Mouse (Mus musculus) intestine, postnatal 0 days (tissue): ENCODE measurements at regions not wholly inside any gene's neighbourhood (a gene's known extent, or its start where the extent isn't known, plus 50 kb on each side); places are given as distances from the start of the nearest gene placed in this dataset.

Experiments
- ATAC-seq: fragments of 200-750 bp; cut with Nextera tagmentation; 2 replicates; pipeline ENCODE4 v1.8.0; 2017; ENCODE audit warnings: mild to moderate bottlenecking, moderate TSS enrichment, moderate library complexity
- H3K27ac ChIP-seq: fragments of 300-500 bp; sonication (generic); 2 replicates; pipeline ENCODE4 v1.5.1; 2014; ENCODE audit warnings: mild to moderate bottlenecking, low read depth, low read length, moderate library complexity
- H3K27me3 ChIP-seq: fragments of 300-500 bp; sonication (generic); replicated peaks from 2 replicates; pipeline ENCODE4 v1.6.1; 2014; ENCODE audit warnings: low read length, mixed read lengths; ENCODE audit not compliant: control insufficient read depth, insufficient read depth
- H3K36me3 ChIP-seq: fragments of 300-500 bp; sonication (generic); 2 replicates; pipeline ENCODE4 v1.6.1; 2014; ENCODE audit warnings: mild to moderate bottlenecking, moderate library complexity; ENCODE audit not compliant: control insufficient read depth, insufficient read depth
- H3K4me1 ChIP-seq: fragments of 300-500 bp; sonication (generic); replicated peaks from 2 replicates; pipeline ENCODE4 v1.6.1; 2014; ENCODE audit warnings: antibody characterized with exemption, low read length, mixed read lengths; ENCODE audit not compliant: control insufficient read depth, insufficient read depth
- H3K4me2 ChIP-seq: fragments of 300-500 bp; sonication (generic); replicated peaks from 2 replicates; pipeline ENCODE4 v1.6.1; 2014; ENCODE audit warnings: low read depth, mild to moderate bottlenecking, moderate library complexity
- H3K4me3 ChIP-seq: fragments of 300-500 bp; sonication (generic); 2 replicates; pipeline ENCODE4 v1.5.1; 2014; ENCODE audit warnings: low read depth, low read length
- H3K9ac ChIP-seq: fragments of 300-500 bp; sonication (generic); 2 replicates; pipeline ENCODE4 v1.6.1; 2014; ENCODE audit warnings: mild to moderate bottlenecking, low read depth, low read length
- H3K9me3 ChIP-seq: fragments of 300-500 bp; sonication (generic); 2 replicates; pipeline ENCODE4 v1.6.1; 2016; ENCODE audit warnings: mixed run types; ENCODE audit not compliant: control insufficient read depth
- CTCF ChIP-seq: sonication (generic); IDR thresholded peaks from 2 replicates; pipeline ENCODE4 v1.5.1; 2016; ENCODE audit warnings: low read depth, mild to moderate bottlenecking, control low read depth, antibody characterized with exemption, moderate library complexity
- WGBS: fragments of 180-500 bp; shearing (Covaris S2); extraction: QIAGEN DNeasy Blood & Tissue Kit; methylation state at CpG from one replicate; pipeline ENCODE4 v1.1.7; 2014; 5-methylcytosine and 5-hydroxymethylcytosine counted together

DNA sequence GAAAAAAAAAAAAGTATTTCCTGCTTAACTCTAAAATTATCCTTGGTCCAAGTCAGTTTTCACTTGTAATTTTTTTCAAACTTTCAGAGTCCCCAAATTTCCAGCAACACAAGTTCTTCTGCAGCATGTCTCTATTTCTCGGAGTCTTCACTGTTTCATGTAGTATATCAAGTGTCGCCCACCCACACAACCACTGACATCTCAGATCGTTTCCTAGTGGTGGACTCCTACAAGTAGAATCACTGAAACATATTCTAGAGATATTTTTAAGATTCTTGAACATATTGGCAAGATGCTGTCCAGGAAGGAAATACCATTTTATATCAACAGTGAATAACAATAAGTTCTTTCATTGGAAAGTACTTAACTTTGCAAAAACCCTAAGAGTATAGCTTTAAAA is 89.1 kb upstream of the Robo2 start:
- WGBS: 76% methylated on average over 3 of the region's 3 CpGs
- no peak for TF ChIP-seq CTCF
- no peak overlapping the region for H3K4me2 ChIP-seq
- H3K9ac ChIP-seq: no peak overlapping the region
- H3K27ac ChIP-seq: no peak overlapping the region
- no peak for ATAC-seq
- no peaks in the 10 kb centered on the region for H3K4me1 ChIP-seq
- H3K27me3 ChIP-seq: no peaks in the 10 kb centered on the region
- no peaks in the 10 kb centered on the region for H3K36me3 ChIP-seq
- H3K9me3 ChIP-seq: no peaks in the 10 kb centered on the region
- H3K4me3 ChIP-seq: no peak overlapping the region

DNA sequence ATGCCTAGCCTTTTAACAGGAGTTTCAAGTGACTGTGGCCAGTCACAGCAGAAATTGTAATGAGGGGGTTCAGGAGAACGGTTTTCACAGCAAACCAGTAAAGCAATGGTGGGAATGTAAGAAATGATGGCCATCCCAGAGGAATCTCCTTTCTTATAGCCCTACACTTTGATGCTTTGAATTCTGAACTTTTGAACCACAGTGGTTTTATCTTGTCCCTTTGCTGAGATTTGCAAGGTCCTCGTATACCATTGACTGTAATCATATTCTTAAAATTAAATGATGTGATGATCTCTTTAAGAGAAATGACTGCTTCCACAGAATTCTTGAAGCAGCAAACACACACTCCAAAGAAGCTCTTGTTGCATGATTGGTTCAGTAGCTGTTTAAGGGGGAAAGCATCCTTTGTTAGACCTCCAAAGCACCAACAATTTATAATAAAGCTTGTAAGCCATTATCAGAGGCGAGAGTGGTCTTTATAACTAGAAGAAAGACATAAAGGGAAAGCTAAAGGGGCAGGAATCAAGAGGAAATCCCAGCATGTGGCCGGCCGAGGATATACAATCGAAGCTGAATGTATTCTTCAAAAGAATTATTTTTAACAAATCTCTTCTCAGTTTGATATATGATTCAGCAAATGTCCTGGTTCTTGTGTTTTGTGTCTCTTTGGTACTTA is 56.3 kb upstream of the Robo2 start:
- H3K4me3 ChIP-seq: no peak overlapping the region
- H3K36me3 ChIP-seq: no peaks in the 10 kb centered on the region
- no peak overlapping the region for H3K4me2 ChIP-seq
- H3K4me1 ChIP-seq: no peaks in the 10 kb centered on the region
- H3K9me3 ChIP-seq: no peaks in the 10 kb centered on the region
- H3K9ac ChIP-seq: no peak overlapping the region
- H3K27me3 ChIP-seq: no peaks in the 10 kb centered on the region
- WGBS: 75% methylated on average over 6 of the region's 6 CpGs
- no peak overlapping the region for H3K27ac ChIP-seq
- TF ChIP-seq CTCF: no peak
- no peak for ATAC-seq

DNA sequence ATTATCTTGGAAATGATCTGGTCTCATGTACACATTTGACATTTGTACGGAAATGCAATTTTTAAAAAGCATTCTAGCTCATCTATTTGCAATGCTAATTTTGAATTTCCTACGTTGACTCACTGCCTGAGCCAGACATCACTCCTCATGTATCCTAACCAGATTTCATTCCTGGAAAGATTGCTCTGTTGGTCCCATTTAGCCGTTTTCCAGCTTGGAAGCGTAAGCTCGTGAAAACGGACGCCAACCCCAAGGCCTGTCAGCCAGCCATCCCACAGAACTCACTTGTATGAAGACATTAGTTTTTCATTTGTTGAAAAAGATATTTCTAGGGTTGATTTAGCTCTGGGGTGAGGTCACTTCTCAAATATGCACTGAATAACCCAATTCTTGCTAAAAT is 55.5 kb upstream of the Robo2 start:
- H3K36me3 ChIP-seq: no peaks in the 10 kb centered on the region
- H3K9me3 ChIP-seq: no peaks in the 10 kb centered on the region
- no peak for TF ChIP-seq CTCF
- H3K4me1 ChIP-seq: no peaks in the 10 kb centered on the region
- no peak overlapping the region for H3K4me3 ChIP-seq
- no peak for ATAC-seq
- H3K27me3 ChIP-seq: no peaks in the 10 kb centered on the region
- WGBS: 80% methylated on average over 7 of the region's 7 CpGs
- H3K9ac ChIP-seq: no peak overlapping the region
- no peak overlapping the region for H3K4me2 ChIP-seq
- H3K27ac ChIP-seq: no peak overlapping the region

DNA sequence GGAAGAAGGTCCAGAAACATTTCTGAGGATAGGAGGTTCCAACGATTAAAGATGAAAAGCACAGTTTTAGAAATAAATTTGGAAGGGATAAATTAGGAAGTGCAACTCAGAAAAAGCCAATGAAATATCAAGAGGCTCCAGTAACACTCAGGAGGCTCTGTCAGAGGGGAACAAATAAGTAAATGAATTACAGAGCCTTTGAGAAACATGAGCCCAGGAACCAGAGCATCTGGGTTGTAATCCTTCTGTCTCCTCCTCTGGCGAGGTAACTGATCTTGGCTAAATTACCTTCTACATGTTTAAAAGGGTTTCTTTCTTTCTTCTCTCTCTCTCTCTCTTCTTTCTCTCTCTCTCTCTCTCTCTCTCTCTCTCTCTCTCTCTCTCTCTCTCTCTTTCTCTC is 53.2 kb upstream of the Robo2 start:
- no peak overlapping the region for H3K27ac ChIP-seq
- 58% methylated on average over 2 of the region's 2 CpGs for WGBS
- no peak for ATAC-seq

DNA sequence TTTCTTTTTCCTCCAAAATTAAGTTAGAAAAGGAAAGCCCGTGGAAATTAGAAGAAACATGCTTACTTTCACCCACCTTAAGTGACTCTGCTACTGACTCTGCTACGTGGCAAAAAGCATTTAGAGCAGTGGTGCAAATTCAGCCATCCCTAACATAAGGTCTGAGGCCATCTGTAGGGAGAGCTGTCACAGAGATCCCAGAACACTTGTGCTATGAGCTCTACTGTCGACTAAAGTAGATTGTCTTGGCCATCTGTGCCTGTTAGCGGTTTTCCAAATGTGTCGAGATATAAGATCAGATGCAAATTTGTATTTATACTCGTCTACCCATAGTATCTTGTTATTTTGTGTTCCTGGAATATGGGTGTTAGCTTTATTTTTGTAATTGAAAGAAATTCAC is 52.7 kb upstream of the Robo2 start:
- no peak overlapping the region for H3K4me3 ChIP-seq
- WGBS: 70% methylated on average over 6 of the region's 6 CpGs
- no peak overlapping the region for H3K27ac ChIP-seq
- no peaks in the 10 kb centered on the region for H3K9me3 ChIP-seq
- H3K27me3 ChIP-seq: no peaks in the 10 kb centered on the region
- H3K36me3 ChIP-seq: no peaks in the 10 kb centered on the region
- no peak overlapping the region for H3K9ac ChIP-seq
- no peaks in the 10 kb centered on the region for H3K4me1 ChIP-seq
- no peak for TF ChIP-seq CTCF
- H3K4me2 ChIP-seq: no peak overlapping the region
- no peak for ATAC-seq

More for the DNA sequence above, 53.2 kb upstream of the Robo2 start:
- no peak for TF ChIP-seq CTCF
- Histone ChIP-seq H3K9me3 (no peaks in the 10 kb centered on the region), H3K4me2 (no peak overlapping the region), H3K27me3 (no peaks in the 10 kb centered on the region), H3K9ac (no peak overlapping the region), H3K4me1 (no peaks in the 10 kb centered on the region), H3K4me3 (no peak overlapping the region), H3K36me3 (no peaks in the 10 kb centered on the region)

DNA sequence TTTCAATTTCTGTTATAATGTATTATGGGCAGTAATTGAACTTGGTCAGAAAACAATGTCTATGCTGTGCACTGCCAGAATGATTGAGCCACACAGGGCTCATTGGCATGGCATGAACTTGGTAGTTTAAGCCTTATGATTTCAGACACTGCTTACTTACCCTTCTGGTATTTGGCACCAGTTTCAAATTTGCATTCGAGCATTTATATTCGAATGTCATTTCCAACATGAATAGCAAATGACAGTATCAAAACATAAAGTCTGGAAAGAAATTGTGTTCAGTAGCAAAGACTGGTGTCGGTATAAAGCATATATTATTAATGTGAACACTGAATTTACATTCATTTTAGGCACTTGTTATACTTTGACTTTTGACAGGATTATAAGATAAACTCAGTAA is 50.8 kb upstream of the Robo2 start:
- no peaks in the 10 kb centered on the region for H3K27me3 ChIP-seq
- H3K36me3 ChIP-seq: no peaks in the 10 kb centered on the region
- ATAC-seq: no peak
- no peak overlapping the region for H3K9ac ChIP-seq
- no peak overlapping the region for H3K27ac ChIP-seq
- no peaks in the 10 kb centered on the region for H3K9me3 ChIP-seq
- H3K4me1 ChIP-seq: no peaks in the 10 kb centered on the region
- whole genome bisulfite sequencing: 89% methylated on average over 3 of the region's 3 CpGs
- H3K4me2 ChIP-seq: no peak overlapping the region
- no peak for TF ChIP-seq CTCF
- H3K4me3 ChIP-seq: no peak overlapping the region
